Mouse (Mus musculus) lung, embryonic 15.5 days (tissue): ENCODE data around the gene Ypel2. TPM values are rescaled to one million over a fixed set of nuclear protein-coding genes. Genes with fewer than 3 reads are reported as not detected.
"Not testable (repeated sequence)": the region's sequence is repeated elsewhere in the genome, so short reads cannot be mapped to it uniquely, and the experiment has no call there.

Experiments used
- ATAC-seq: fragments of 200-750 bp; cut with Nextera tagmentation; 2 replicates; pipeline ENCODE4 v1.8.0; 2017; ENCODE audit warnings: moderate number of reproducible peaks, borderline replicate concordance; ENCODE audit not compliant: low FRiP score, low TSS enrichment; ENCODE audit errors: extremely low read depth
- H3K27ac ChIP-seq: fragments of 300-500 bp; sonication (generic); 2 replicates; pipeline ENCODE4 v1.5.1; 2015; ENCODE audit warnings: moderate library complexity, mild to moderate bottlenecking, inconsistent platforms
- H3K27me3 ChIP-seq: fragments of 300-500 bp; sonication (generic); 2 replicates; pipeline ENCODE4 v1.6.1; 2015; ENCODE audit warnings: inconsistent platforms
- H3K36me3 ChIP-seq: fragments of 300-500 bp; sonication (generic); 2 replicates; pipeline ENCODE4 v1.6.1; 2015; ENCODE audit warnings: inconsistent platforms
- H3K4me1 ChIP-seq: fragments of 300-500 bp; sonication (generic); 2 replicates; pipeline ENCODE4 v1.6.1; 2015; ENCODE audit warnings: inconsistent platforms
- H3K4me2 ChIP-seq: fragments of 300-500 bp; sonication (generic); 2 replicates; pipeline ENCODE4 v1.6.1; 2015; ENCODE audit warnings: inconsistent platforms, mild to moderate bottlenecking, moderate library complexity
- H3K4me3 ChIP-seq: fragments of 300-500 bp; sonication (generic); 2 replicates; pipeline ENCODE4 v1.5.1; 2015; ENCODE audit warnings: mild to moderate bottlenecking, inconsistent platforms
- H3K9ac ChIP-seq: fragments of 300-500 bp; sonication (generic); 2 replicates; pipeline ENCODE4 v1.6.1; 2015; ENCODE audit warnings: inconsistent platforms
- H3K9me3 ChIP-seq: fragments of 300-500 bp; sonication (generic); 2 replicates; pipeline ENCODE4 v1.6.1; 2016; ENCODE audit warnings: inconsistent platforms
- WGBS: fragments of 180-500 bp; shearing (Covaris S2); methylation state at CpG from one replicate; pipeline ENCODE4 v1.1.7; 2015; 5-methylcytosine and 5-hydroxymethylcytosine counted together
- polyA plus RNA-seq: library from polyadenylated mRNA; unstranded; fragments of >200 nt; fragmentation: Nextera tagmentation; extraction: Ambion mirVana; gene quantifications from 2 replicates; pipeline ENCODE4 v1.2.1, GENCODE M21; 2015

Ypel2 gene
- polyA plus RNA-seq, result 9.0 and 9.4 TPM in 2 replicates

DNA sequence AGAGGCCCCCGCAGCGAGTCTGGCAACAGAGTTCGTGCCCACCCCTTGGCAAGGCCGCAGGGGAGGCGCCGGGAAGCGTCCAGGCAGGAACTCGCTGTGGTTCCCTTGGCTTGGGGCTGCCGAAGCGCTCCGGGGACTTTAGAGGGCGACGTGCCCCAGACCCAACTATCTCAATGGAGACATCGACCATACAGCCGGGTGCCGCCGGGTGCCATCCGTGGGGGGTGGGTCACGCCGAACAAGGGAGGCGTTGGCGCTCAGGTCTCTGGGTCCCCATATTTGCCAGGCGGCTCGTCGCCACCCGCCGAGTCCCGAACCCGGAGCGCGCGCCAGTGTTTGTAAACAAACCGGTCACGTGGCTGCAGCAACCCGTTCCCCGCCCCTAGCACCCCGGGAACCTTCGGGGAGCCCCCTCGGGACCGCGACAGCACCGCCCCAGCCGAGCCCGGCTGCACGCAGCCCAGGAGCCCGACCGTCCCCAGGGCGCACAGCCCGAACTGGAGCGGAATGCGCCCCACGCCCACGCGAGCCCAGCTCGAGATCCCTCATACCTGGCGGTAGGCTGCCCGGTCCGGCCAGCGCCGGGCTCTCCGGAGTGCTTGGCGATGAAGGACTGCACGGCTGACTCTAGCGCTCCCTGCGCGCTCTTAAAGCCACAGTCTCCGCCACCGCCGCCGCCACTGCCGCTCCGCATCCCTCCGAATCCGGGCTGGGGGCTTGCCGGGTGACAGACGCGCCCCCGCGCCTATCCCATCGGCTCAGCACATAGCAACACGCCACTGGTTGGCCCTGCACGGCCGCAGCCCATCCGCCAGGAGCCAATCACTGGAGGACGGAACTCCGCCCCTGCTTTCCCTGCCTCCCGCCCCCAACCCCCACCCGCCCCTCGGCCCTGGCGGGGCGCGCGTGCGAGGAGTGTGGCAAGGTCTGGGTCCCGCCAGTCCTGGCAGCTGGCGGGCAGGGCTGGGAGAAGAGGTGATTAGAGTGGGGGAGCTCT, at the start of gene Ypel2:
Ypel2 (minus strand) TSS at position 667 of the 997 bp plus-strand sequence.
- Histone ChIP-seq H3K4me2 (peak within 1 kb of the TSS; percentile 85), H3K36me3 (no peaks in the 10 kb centered on the region), H3K9ac (peak within 1 kb of the TSS; percentile 69), H3K27me3 (no peaks in the 10 kb centered on the region), H3K9me3 (no peaks in the 10 kb centered on the region), H3K4me1 (peaks cover 33% of the 10 kb centered on the region), H3K27ac (peak within 1 kb of the TSS; percentile 92), H3K4me3 (peak within 1 kb of the TSS; percentile 97)
- under 1% methylated on average over 96 of the region's 96 CpGs for WGBS
- peak; percentile 100 for ATAC-seq

DNA sequence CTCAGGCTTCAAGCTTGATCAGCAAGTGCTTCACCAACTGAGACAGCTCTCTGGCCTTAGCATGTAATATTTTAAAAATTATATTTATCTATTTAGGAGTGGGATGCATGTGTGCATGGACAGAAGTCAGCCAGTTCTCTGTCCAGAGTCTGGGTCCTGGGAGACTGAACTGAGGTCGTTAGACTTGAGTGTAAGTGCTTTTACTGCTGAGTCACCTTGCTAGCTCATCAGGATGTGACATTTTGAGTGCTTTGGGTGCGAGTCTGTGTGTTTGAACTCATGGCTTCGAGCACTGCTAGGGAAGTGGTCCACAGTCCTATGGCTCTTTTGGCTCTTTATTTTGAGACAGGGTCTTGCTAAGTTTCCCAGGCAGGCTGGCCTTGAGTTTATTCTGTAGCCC, 49.5 kb upstream of the Ypel2 start:
- 78% methylated on average over 3 of the region's 3 CpGs for WGBS
- Histone ChIP-seq H3K36me3 (peaks cover 6% of the 10 kb centered on the region), H3K4me3 (no peak overlapping the region), H3K4me2 (no peak overlapping the region), H3K27me3 (no peaks in the 10 kb centered on the region), H3K27ac (no peak overlapping the region), H3K9ac (no peak overlapping the region), H3K9me3 (no peaks in the 10 kb centered on the region), H3K4me1 (no peaks in the 10 kb centered on the region; the same call in 1 of the 2 replicates)
- ATAC-seq, result no peak

GRCm38 (mm10) chr11:87039307-87039963, 45.9 kb upstream of the Ypel2 start:
- no peaks in the 10 kb centered on the region for H3K36me3 ChIP-seq

GRCm38 (mm10) chr11:87036180-87036579, 42.7 kb upstream of the Ypel2 start:
- no peaks in the 10 kb centered on the region for H3K36me3 ChIP-seq
- WGBS, result 59% methylated on average over 4 of the region's 4 CpGs
- no peak overlapping the region for H3K27ac ChIP-seq
- no peak for ATAC-seq
- H3K4me2 ChIP-seq, result no peak overlapping the region
- H3K9ac ChIP-seq, result no peak overlapping the region
- H3K4me1 ChIP-seq, result no peaks in the 10 kb centered on the region; the same call in 1 of the 2 replicates
- H3K27me3 ChIP-seq, result no peaks in the 10 kb centered on the region
- H3K9me3 ChIP-seq, result no peaks in the 10 kb centered on the region
- no peak overlapping the region for H3K4me3 ChIP-seq

More at GRCm38 (mm10) chr11:87039307-87039963, 45.9 kb upstream of the Ypel2 start:
- Histone ChIP-seq H3K9me3 (no peaks in the 10 kb centered on the region), H3K4me2 (no peak overlapping the region), H3K9ac (no peak overlapping the region), H3K4me3 (no peak overlapping the region), H3K4me1 (no peaks in the 10 kb centered on the region; the same call in 1 of the 2 replicates), H3K27ac (peak overlapping the region; percentile 57), H3K27me3 (no peaks in the 10 kb centered on the region)
- WGBS, result 65% methylated on average over 9 of the region's 9 CpGs
- ATAC-seq, result peak; percentile 70

GRCm38 (mm10) chr11:87028212-87028611, 34.7 kb upstream of the Ypel2 start:
- H3K9me3 ChIP-seq, result no peaks in the 10 kb centered on the region
- H3K36me3 ChIP-seq, result no peaks in the 10 kb centered on the region
- no peak overlapping the region for H3K9ac ChIP-seq
- WGBS, result 76% methylated on average over 3 of the region's 3 CpGs
- no peak overlapping the region for H3K4me2 ChIP-seq
- no peak overlapping the region for H3K4me3 ChIP-seq
- no peaks in the 10 kb centered on the region for H3K27me3 ChIP-seq
- no peak overlapping the region for H3K27ac ChIP-seq
- ATAC-seq, result no peak
- peaks cover 14% of the 10 kb centered on the region for H3K4me1 ChIP-seq

DNA sequence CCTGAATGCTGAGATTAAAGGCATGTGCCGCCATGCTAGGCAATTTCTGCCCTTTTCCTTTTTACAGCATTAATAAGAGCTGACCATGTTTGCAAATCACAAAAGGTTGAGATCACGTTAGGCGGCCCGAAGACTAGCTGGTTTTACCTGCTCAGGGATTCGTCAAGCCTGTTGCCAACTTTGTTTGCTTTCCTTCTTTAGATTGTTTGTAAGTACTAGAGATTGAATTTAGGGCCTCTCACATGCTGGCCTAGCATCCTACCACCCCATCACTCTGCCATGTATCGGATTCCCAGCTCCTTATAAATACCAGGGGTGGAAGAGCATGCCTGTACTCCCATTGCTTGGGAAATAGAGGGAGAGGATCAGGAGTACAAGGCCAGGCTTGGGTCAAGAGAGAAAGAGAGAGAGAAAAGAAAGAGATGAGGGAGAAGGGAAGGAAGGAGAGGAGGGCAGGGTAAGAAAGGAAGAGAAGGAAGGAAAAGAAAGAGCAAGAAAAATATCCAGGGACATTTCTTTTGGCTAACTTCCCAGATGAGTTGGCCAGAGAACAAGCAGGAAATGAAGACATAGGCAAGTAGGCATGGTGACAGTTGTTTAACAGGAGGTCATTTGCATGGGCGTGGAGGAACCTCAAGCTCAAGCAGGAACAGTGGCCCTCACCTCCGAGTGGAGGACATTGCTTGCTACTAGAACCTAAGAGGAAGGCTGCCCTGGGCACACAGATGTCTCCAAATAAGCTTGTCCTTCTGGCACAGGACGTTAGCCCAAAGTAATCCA, 32.8 kb upstream of the Ypel2 start:
- H3K4me1 ChIP-seq, result peaks cover 14% of the 10 kb centered on the region
- peak overlapping the region; percentile 72 for H3K27ac ChIP-seq
- no peak for ATAC-seq
- H3K4me3 ChIP-seq, result no peak overlapping the region
- no peaks in the 10 kb centered on the region for H3K9me3 ChIP-seq
- H3K36me3 ChIP-seq, result no peaks in the 10 kb centered on the region
- 50% methylated on average over 9 of the region's 9 CpGs for WGBS
- 0 out of 2 replicates have a peak overlapping the region, but pooled peaks have one; percentile 7 for H3K4me2 ChIP-seq
- H3K9ac ChIP-seq, result no peak overlapping the region
- H3K27me3 ChIP-seq, result no peaks in the 10 kb centered on the region

DNA sequence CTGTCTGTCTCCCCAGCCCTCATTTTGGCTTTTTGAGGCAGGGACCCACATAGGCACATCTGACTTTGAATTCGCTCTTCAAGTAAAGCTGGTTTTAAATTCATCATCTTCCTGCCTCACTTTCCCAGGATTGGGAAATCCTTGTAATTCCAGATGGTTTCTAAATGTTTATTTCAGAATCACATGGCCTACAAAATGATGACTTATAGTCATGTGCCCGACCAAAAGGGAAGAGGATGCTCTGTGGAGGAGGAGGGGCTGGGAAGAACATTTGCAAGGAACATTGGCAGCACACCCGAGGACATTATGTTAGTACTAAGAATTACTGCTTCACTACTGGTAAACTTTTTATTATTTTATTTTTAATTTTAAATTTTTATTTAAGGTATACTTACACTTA, 31.8 kb upstream of the Ypel2 start:
- Histone ChIP-seq H3K9me3 (no peaks in the 10 kb centered on the region), H3K27ac (0 out of 2 replicates have a peak overlapping the region, but pooled peaks have one; percentile 72), H3K27me3 (no peaks in the 10 kb centered on the region), H3K4me1 (peaks cover 14% of the 10 kb centered on the region), H3K36me3 (no peaks in the 10 kb centered on the region), H3K9ac (no peak overlapping the region), H3K4me3 (no peak overlapping the region), H3K4me2 (no peak overlapping the region)
- WGBS, result 52% methylated on average over 3 of the region's 3 CpGs
- no peak for ATAC-seq

- not testable (repeated sequence) for H3K27me3 ChIP-seq, ATAC-seq, H3K9me3 ChIP-seq, H3K36me3 ChIP-seq, H3K4me2 ChIP-seq, H3K4me3 ChIP-seq, H3K9ac ChIP-seq, H3K27ac ChIP-seq
- peaks cover 14% of the 10 kb centered on the region for H3K4me1 ChIP-seq
- 66% methylated on average over 8 of the region's 8 CpGs for WGBS
These were observed 29.7 kb upstream of the Ypel2 start for GRCm38 (mm10) chr11:87023240-87023639.

- Histone ChIP-seq H3K4me3 (no peak overlapping the region), H3K27me3 (no peaks in the 10 kb centered on the region), H3K9ac (no peak overlapping the region), H3K27ac (no peak overlapping the region), H3K36me3 (no peaks in the 10 kb centered on the region), H3K4me2 (no peak overlapping the region), H3K4me1 (peaks cover 14% of the 10 kb centered on the region), H3K9me3 (no peaks in the 10 kb centered on the region)
- no peak for ATAC-seq
- WGBS, result 58% methylated on average over 4 of the region's 4 CpGs
These were observed 29.3 kb upstream of the Ypel2 start for GRCm38 (mm10) chr11:87022765-87023164.

GRCm38 (mm10) chr11:87021551-87021950, 28.0 kb upstream of the Ypel2 start:
- Histone ChIP-seq H3K4me2 (no peak overlapping the region), H3K4me1 (peaks cover 9% of the 10 kb centered on the region), H3K9ac (no peak overlapping the region), H3K9me3 (no peaks in the 10 kb centered on the region), H3K27ac (no peak overlapping the region), H3K4me3 (no peak overlapping the region), H3K27me3 (no peaks in the 10 kb centered on the region), H3K36me3 (no peaks in the 10 kb centered on the region)
- no peak for ATAC-seq

GRCm38 (mm10) chr11:87020449-87020848, 26.9 kb upstream of the Ypel2 start:
- no peak overlapping the region for H3K9ac ChIP-seq
- H3K36me3 ChIP-seq, result no peaks in the 10 kb centered on the region
- ATAC-seq, result no peak
- H3K27ac ChIP-seq, result no peak overlapping the region
- no peaks in the 10 kb centered on the region for H3K9me3 ChIP-seq
- WGBS, result 68% methylated on average over 5 of the region's 5 CpGs
- no peak overlapping the region for H3K4me3 ChIP-seq
- no peak overlapping the region for H3K4me2 ChIP-seq
- no peaks in the 10 kb centered on the region for H3K27me3 ChIP-seq
- no peaks in the 10 kb centered on the region for H3K4me1 ChIP-seq
